Mouse (Mus musculus) hindbrain, embryonic 16.5 days (tissue): ENCODE measurements around the gene Ddx17. TPM values are rescaled to one million over a fixed set of nuclear protein-coding genes. Genes with fewer than 3 reads are reported as not detected.

Source experiments
- ATAC-seq: fragments of 200-750 bp; cut with Nextera tagmentation; 2 replicates; pipeline ENCODE4 v1.8.0; 2017; ENCODE audit warnings: moderate TSS enrichment, moderate library complexity
- H3K27ac ChIP-seq: fragments of 300-500 bp; sonication (generic); 2 replicates; pipeline ENCODE4 v1.5.1; 2014; ENCODE audit warnings: low read depth, mild to moderate bottlenecking, control low read depth, low read length, moderate library complexity
- H3K27me3 ChIP-seq: fragments of 300-500 bp; sonication (generic); replicated peaks from 2 replicates; pipeline ENCODE4 v1.6.1; 2014; ENCODE audit warnings: low read length; ENCODE audit not compliant: control insufficient read depth, insufficient read depth
- H3K36me3 ChIP-seq: fragments of 300-500 bp; sonication (generic); 2 replicates; pipeline ENCODE4 v1.6.1; 2014; ENCODE audit warnings: mild to moderate bottlenecking, low read length, moderate library complexity, mixed read lengths; ENCODE audit not compliant: control insufficient read depth, insufficient read depth
- H3K4me1 ChIP-seq: fragments of 300-500 bp; sonication (generic); 2 replicates; pipeline ENCODE4 v1.6.1; 2014; ENCODE audit warnings: low read depth, low read length; ENCODE audit not compliant: control insufficient read depth, insufficient read depth
- H3K4me2 ChIP-seq: fragments of 300-500 bp; sonication (generic); 2 replicates; pipeline ENCODE4 v1.6.1; 2014; ENCODE audit warnings: mild to moderate bottlenecking, low read length, control low read depth, moderate library complexity
- H3K4me3 ChIP-seq: fragments of 300-500 bp; sonication (generic); 2 replicates; pipeline ENCODE4 v1.5.1; 2014; ENCODE audit warnings: mild to moderate bottlenecking, low read length, control low read depth, moderate library complexity
- H3K9ac ChIP-seq: fragments of 300-500 bp; sonication (generic); 2 replicates; pipeline ENCODE4 v1.6.1; 2014; ENCODE audit warnings: low read depth, mild to moderate bottlenecking, control low read depth, low read length, moderate library complexity
- H3K9me3 ChIP-seq: fragments of 300-500 bp; sonication (generic); 2 replicates; pipeline ENCODE4 v1.6.1; 2014; ENCODE audit warnings: mild to moderate bottlenecking, low read length, moderate library complexity; ENCODE audit not compliant: control insufficient read depth
- WGBS: fragments of 180-500 bp; shearing (Covaris S2); extraction: QIAGEN DNeasy Blood & Tissue Kit; methylation state at CpG from one replicate; pipeline ENCODE4 v1.1.7; 2014; 5-methylcytosine and 5-hydroxymethylcytosine counted together
- polyA plus RNA-seq: library from polyadenylated mRNA; unstranded; fragments of >200 nt; fragmentation: Nextera tagmentation; extraction: Ambion mirVana; gene quantifications from 2 replicates; pipeline ENCODE4 v1.2.1, GENCODE M21; 2015

Ddx17 gene
- polyA plus RNA-seq, 1 experiment from 2014 or later: 44.6 TPM

- Histone ChIP-seq H3K9me3 (no peaks in the 10 kb centered on the region), H3K4me3 (peak overlapping the region; percentile 78), H3K4me1 (peaks cover 22% of the 10 kb centered on the region), H3K4me2 (peak overlapping the region; percentile 77), H3K9ac (peak overlapping the region; percentile 78), H3K36me3 (peaks cover 12% of the 10 kb centered on the region), H3K27me3 (no peaks in the 10 kb centered on the region), H3K27ac (peak overlapping the region; percentile 99)
- ATAC-seq: no peak
- 76% methylated on average over 16 of the region's 17 CpGs for WGBS
These were observed 814 bp upstream of the Ddx17 start for GRCm38 (mm10) chr15:79547289-79547820.

- Histone ChIP-seq H3K9me3 (no peaks in the 10 kb centered on the region), H3K27ac (peak overlapping the region; percentile 99), H3K27me3 (no peaks in the 10 kb centered on the region), H3K4me3 (peak overlapping the region; percentile 78), H3K36me3 (peaks cover 22% of the 10 kb centered on the region), H3K4me1 (peaks cover 22% of the 10 kb centered on the region), H3K9ac (peak overlapping the region; percentile 98), H3K4me2 (peak overlapping the region; percentile 87)
- WGBS: under 1% methylated on average over 48 of the region's 52 CpGs
- peak; percentile 66 for ATAC-seq
These were observed 581 bp downstream of the Ddx17 start for GRCm38 (mm10) chr15:79545921-79546399.

- H3K27me3 ChIP-seq: no peaks in the 10 kb centered on the region
- peaks cover 27% of the 10 kb centered on the region for H3K36me3 ChIP-seq
- peak overlapping the region; percentile 78 for H3K4me3 ChIP-seq
- H3K9ac ChIP-seq: peak overlapping the region; percentile 98
- no peaks in the 10 kb centered on the region for H3K9me3 ChIP-seq
- WGBS: 6% methylated on average over 3 of the region's 3 CpGs
- H3K4me2 ChIP-seq: peak overlapping the region; percentile 87
- H3K27ac ChIP-seq: peak overlapping the region; percentile 99
- H3K4me1 ChIP-seq: peaks cover 22% of the 10 kb centered on the region
- ATAC-seq: no peak
These were observed 1.0 kb downstream of the Ddx17 start for GRCm38 (mm10) chr15:79545496-79545895.

DNA sequence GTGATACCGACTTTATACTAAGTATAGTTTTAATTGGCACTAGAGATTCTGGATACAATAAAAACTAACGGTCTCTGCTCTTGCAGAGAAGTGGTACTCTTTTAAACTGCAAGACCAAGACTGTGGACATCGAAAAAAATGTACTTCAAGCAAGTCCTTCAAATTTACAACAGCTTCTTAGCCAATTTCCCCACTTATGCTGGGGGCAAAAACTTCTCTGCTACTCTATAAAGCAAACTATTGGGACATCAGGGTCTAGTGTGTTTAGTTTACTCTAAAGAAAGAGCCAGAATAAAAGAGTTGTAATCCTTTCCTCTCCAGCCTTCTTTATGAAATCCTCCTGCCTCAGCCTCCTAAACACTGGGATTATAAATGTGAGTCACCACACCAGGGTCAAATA lies 2.6 kb downstream of the Ddx17 start:
- peak overlapping the region; percentile 87 for H3K4me2 ChIP-seq
- H3K9ac ChIP-seq: no peak overlapping the region
- peaks cover 40% of the 10 kb centered on the region for H3K36me3 ChIP-seq
- WGBS: 92% methylated on average over 3 of the region's 3 CpGs
- no peaks in the 10 kb centered on the region for H3K9me3 ChIP-seq
- no peak overlapping the region for H3K4me3 ChIP-seq
- H3K27me3 ChIP-seq: no peaks in the 10 kb centered on the region
- peaks cover 22% of the 10 kb centered on the region for H3K4me1 ChIP-seq
- ATAC-seq: no peak
- H3K27ac ChIP-seq: no peak overlapping the region

DNA sequence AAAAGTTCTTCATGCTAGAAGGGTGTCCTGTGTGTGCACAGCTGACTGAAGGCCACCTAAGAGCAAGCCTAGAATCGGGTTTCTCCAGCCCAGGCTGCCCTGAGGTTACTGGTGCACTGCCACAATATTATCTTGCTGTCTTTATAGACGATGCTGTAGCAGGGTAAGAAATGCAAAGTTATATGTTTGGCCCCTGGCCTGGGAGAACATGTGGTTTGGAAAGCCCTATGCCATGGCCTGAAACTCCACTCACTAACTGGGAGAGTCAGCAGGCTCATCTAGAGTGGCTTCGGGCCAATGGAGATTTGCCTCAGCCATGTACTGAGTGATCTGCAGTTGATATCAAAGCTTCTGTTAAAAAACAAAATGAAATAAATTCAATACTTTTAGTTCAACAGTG lies 12.7 kb downstream of the Ddx17 start:
- no peak for ATAC-seq
- Histone ChIP-seq H3K4me1 (no peaks in the 10 kb centered on the region), H3K27ac (no peak overlapping the region), H3K9ac (no peak overlapping the region), H3K27me3 (no peaks in the 10 kb centered on the region), H3K9me3 (no peaks in the 10 kb centered on the region), H3K36me3 (peaks cover 66% of the 10 kb centered on the region), H3K4me3 (no peak overlapping the region), H3K4me2 (no peak overlapping the region)
- 88% methylated on average over 3 of the region's 3 CpGs for WGBS

GRCm38 (mm10) chr15:79529935-79530334 lies 16.6 kb downstream of the Ddx17 start:
- H3K27ac ChIP-seq: no peak overlapping the region
- 71% methylated on average over 7 of the region's 7 CpGs for WGBS
- H3K9me3 ChIP-seq: no peaks in the 10 kb centered on the region
- H3K4me2 ChIP-seq: no peak overlapping the region
- no peaks in the 10 kb centered on the region for H3K27me3 ChIP-seq
- H3K4me1 ChIP-seq: no peaks in the 10 kb centered on the region
- no peak overlapping the region for H3K4me3 ChIP-seq
- peaks cover 43% of the 10 kb centered on the region for H3K36me3 ChIP-seq
- H3K9ac ChIP-seq: no peak overlapping the region
- ATAC-seq: no peak

GRCm38 (mm10) chr15:79527991-79528639 lies 18.4 kb downstream of the Ddx17 start:
- Histone ChIP-seq H3K27me3 (no peaks in the 10 kb centered on the region), H3K27ac (no peak overlapping the region)
- WGBS: 77% methylated on average over 5 of the region's 5 CpGs

GRCm38 (mm10) chr15:79527192-79527591 lies 19.3 kb downstream of the Ddx17 start:
- Histone ChIP-seq H3K9ac (no peak overlapping the region), H3K36me3 (peaks cover 34% of the 10 kb centered on the region), H3K4me3 (no peak overlapping the region), H3K9me3 (no peaks in the 10 kb centered on the region), H3K27me3 (no peaks in the 10 kb centered on the region), H3K4me1 (no peaks in the 10 kb centered on the region), H3K27ac (no peak overlapping the region), H3K4me2 (no peak overlapping the region)
- ATAC-seq: no peak
- 75% methylated on average over 4 of the region's 4 CpGs for WGBS

More at GRCm38 (mm10) chr15:79527991-79528639, 18.4 kb downstream of the Ddx17 start:
- Histone ChIP-seq H3K9ac (no peak overlapping the region), H3K4me3 (no peak overlapping the region), H3K4me1 (no peaks in the 10 kb centered on the region), H3K9me3 (no peaks in the 10 kb centered on the region), H3K36me3 (peaks cover 34% of the 10 kb centered on the region), H3K4me2 (no peak overlapping the region)
- no peak for ATAC-seq

DNA sequence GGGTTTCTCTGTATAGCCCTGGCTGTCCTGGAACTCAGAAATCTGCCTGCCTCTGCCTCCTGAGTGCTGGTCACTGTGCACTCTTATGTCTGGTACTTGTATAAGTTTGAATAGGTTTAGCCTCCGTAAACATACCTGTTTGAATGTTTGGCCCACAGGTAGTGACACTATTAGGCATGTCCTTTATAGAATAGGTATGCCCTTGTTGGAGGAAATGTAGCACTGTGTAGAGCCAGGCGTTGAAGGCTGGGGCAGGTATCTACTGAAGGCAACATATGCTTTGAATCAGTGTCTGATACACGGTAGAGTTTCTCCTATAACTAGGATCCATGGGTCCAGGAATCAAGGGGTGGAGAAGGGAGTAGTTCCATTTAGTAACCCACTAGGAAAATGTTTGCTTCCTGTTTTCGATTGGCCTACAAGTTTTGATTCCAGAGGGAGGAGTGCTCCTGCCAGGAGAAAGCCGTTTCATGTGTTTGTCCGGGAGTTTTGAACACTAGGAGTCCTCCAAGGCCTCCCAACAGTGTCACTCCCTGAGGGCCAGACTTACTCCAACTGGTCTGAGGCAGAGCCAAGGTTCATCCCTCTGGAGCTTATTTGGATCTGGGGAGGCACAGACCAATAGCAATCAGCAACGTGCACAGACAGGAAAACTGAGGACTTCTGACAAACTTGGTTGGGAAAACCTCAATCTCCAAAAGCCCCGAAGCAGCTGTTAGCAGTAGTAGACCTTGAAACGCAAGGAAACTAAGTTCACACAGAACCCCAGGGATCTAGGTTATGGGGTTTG lies 20.4 kb downstream of the Ddx17 start:
- Histone ChIP-seq H3K9ac (no peak overlapping the region), H3K27me3 (no peaks in the 10 kb centered on the region), H3K9me3 (no peaks in the 10 kb centered on the region), H3K36me3 (peaks cover 31% of the 10 kb centered on the region), H3K4me1 (no peaks in the 10 kb centered on the region), H3K4me3 (no peak overlapping the region), H3K27ac (no peak overlapping the region), H3K4me2 (no peak overlapping the region)
- ATAC-seq: peak; percentile 24; the same call in 1 of the 2 replicates
- 64% methylated on average over 9 of the region's 9 CpGs for WGBS
